Mouse (Mus musculus): ENCODE measurements at regions not wholly inside any gene's neighbourhood (a gene's known extent, or its start where the extent isn't known, plus 50 kb on each side); places are given as distances from the start of the nearest gene placed in this dataset.

- DNase-seq (ENCODE audit: low spot score) (no peak), ATAC-seq (replicated peaks; ENCODE audit: low FRiP score, low read depth) (no peak)
- no peak for TF ChIP-seq CTCF (IDR thresholded peaks at IDR 0.05; ENCODE audit: low read depth)
- no peak overlapping the region for H3K4me3 ChIP-seq (replicated peaks; ENCODE audit: low read depth, low read length)
- no peak overlapping the region for H3K27ac ChIP-seq
- H3K9ac ChIP-seq (ENCODE audit: low read depth, low read length), result no peak overlapping the region
- no peaks in the 10 kb centered on the region for H3K4me1 ChIP-seq (replicated peaks; ENCODE audit: insufficient read depth, low read length)
- 62% methylated on average over 2 of the region's 2 CpGs for WGBS
- H3K4me2 ChIP-seq (ENCODE audit: low read length), result no peak overlapping the region
- H3K36me3 ChIP-seq (ENCODE audit: insufficient read depth, low read length), result no peaks in the 10 kb centered on the region
- no peaks in the 10 kb centered on the region for H3K27me3 ChIP-seq (ENCODE audit: insufficient read depth, low read length)
- no peaks in the 10 kb centered on the region for H3K9me3 ChIP-seq (replicated peaks; ENCODE audit: low read length)
Observed at GRCm38 (mm10) chr8:115428022-115428421, 279.6 kb downstream of the Maf start.

- ATAC-seq (replicated peaks; ENCODE audit: low FRiP score, low read depth), result no peak
- H3K9me3 ChIP-seq (replicated peaks; ENCODE audit: low read length), result no peaks in the 10 kb centered on the region
- H3K4me1 ChIP-seq (replicated peaks; ENCODE audit: insufficient read depth, low read length), result no peaks in the 10 kb centered on the region
- no peaks in the 10 kb centered on the region for H3K27me3 ChIP-seq (ENCODE audit: insufficient read depth, low read length)
- H3K27ac ChIP-seq, result no peak overlapping the region
- H3K4me2 ChIP-seq (ENCODE audit: low read length), result no peak overlapping the region
- no peak overlapping the region for H3K4me3 ChIP-seq (replicated peaks; ENCODE audit: low read depth, low read length)
- 49% methylated on average over 3 of the region's 3 CpGs for WGBS
- no peaks in the 10 kb centered on the region for H3K36me3 ChIP-seq (ENCODE audit: insufficient read depth, low read length)
- TF ChIP-seq CTCF (IDR thresholded peaks at IDR 0.05; ENCODE audit: low read depth), result no peak
- H3K9ac ChIP-seq (ENCODE audit: low read depth, low read length), result no peak overlapping the region
- DNase-seq (ENCODE audit: low spot score), result no peak
Observed at GRCm38 (mm10) chr8:115427490-115427889, 280.1 kb downstream of the Maf start.

GRCm38 (mm10) chr8:115426543-115426942, 281.1 kb downstream of the Maf start:
- TF ChIP-seq CTCF (IDR thresholded peaks at IDR 0.05; ENCODE audit: low read depth), result no peak
- no peak overlapping the region for H3K9ac ChIP-seq (ENCODE audit: low read depth, low read length)

GRCm38 (mm10) chr8:115425360-115425759, 282.2 kb downstream of the Maf start:
- no peaks in the 10 kb centered on the region for H3K27me3 ChIP-seq (ENCODE audit: insufficient read depth, low read length)
- no peak overlapping the region for H3K27ac ChIP-seq
- no peak overlapping the region for H3K9ac ChIP-seq (ENCODE audit: low read depth, low read length)
- 72% methylated on average over 2 of the region's 2 CpGs for WGBS
- no peaks in the 10 kb centered on the region for H3K9me3 ChIP-seq (replicated peaks; ENCODE audit: low read length)
- DNase-seq (ENCODE audit: low spot score), result no peak
- H3K36me3 ChIP-seq (ENCODE audit: insufficient read depth, low read length), result no peaks in the 10 kb centered on the region
- H3K4me3 ChIP-seq (replicated peaks; ENCODE audit: low read depth, low read length), result no peak overlapping the region
- no peaks in the 10 kb centered on the region for H3K4me1 ChIP-seq (replicated peaks; ENCODE audit: insufficient read depth, low read length)
- no peak overlapping the region for H3K4me2 ChIP-seq (ENCODE audit: low read length)
- no peak for ATAC-seq (replicated peaks; ENCODE audit: low FRiP score, low read depth)
- TF ChIP-seq CTCF (IDR thresholded peaks at IDR 0.05; ENCODE audit: low read depth), result peak; percentile 25; the same call in 1 of the 2 replicates

More at GRCm38 (mm10) chr8:115426543-115426942, 281.1 kb downstream of the Maf start:
- Histone ChIP-seq H3K27ac (no peak overlapping the region), H3K4me1 (replicated peaks; ENCODE audit: insufficient read depth, low read length) (no peaks in the 10 kb centered on the region), H3K27me3 (ENCODE audit: insufficient read depth, low read length) (no peaks in the 10 kb centered on the region), H3K4me2 (ENCODE audit: low read length) (no peak overlapping the region), H3K9me3 (replicated peaks; ENCODE audit: low read length) (no peaks in the 10 kb centered on the region), H3K36me3 (ENCODE audit: insufficient read depth, low read length) (no peaks in the 10 kb centered on the region), H3K4me3 (replicated peaks; ENCODE audit: low read depth, low read length) (no peak overlapping the region)
- 81% methylated on average over 3 of the region's 3 CpGs for WGBS
- ATAC-seq (replicated peaks; ENCODE audit: low FRiP score, low read depth) (no peak), DNase-seq (ENCODE audit: low spot score) (no peak)

GRCm38 (mm10) chr8:115423682-115424081, 283.9 kb downstream of the Maf start:
- no peak overlapping the region for H3K4me3 ChIP-seq (replicated peaks; ENCODE audit: low read depth, low read length)
- DNase-seq (ENCODE audit: low spot score) (no peak), ATAC-seq (replicated peaks; ENCODE audit: low FRiP score, low read depth) (no peak)
- H3K36me3 ChIP-seq (ENCODE audit: insufficient read depth, low read length), result no peaks in the 10 kb centered on the region
- H3K4me2 ChIP-seq (ENCODE audit: low read length), result no peak overlapping the region
- WGBS, result 87% methylated on average over 2 of the region's 2 CpGs
- no peaks in the 10 kb centered on the region for H3K27me3 ChIP-seq (ENCODE audit: insufficient read depth, low read length)
- H3K27ac ChIP-seq, result no peak overlapping the region
- no peak overlapping the region for H3K9ac ChIP-seq (ENCODE audit: low read depth, low read length)
- H3K9me3 ChIP-seq (replicated peaks; ENCODE audit: low read length), result no peaks in the 10 kb centered on the region
- no peaks in the 10 kb centered on the region for H3K4me1 ChIP-seq (replicated peaks; ENCODE audit: insufficient read depth, low read length)
- no peak for TF ChIP-seq CTCF (IDR thresholded peaks at IDR 0.05; ENCODE audit: low read depth)

GRCm38 (mm10) chr8:115423056-115423455, 284.5 kb downstream of the Maf start:
- Histone ChIP-seq H3K9ac (ENCODE audit: low read depth, low read length) (no peak overlapping the region), H3K4me1 (replicated peaks; ENCODE audit: insufficient read depth, low read length) (no peaks in the 10 kb centered on the region), H3K4me2 (ENCODE audit: low read length) (no peak overlapping the region), H3K27ac (no peak overlapping the region), H3K36me3 (ENCODE audit: insufficient read depth, low read length) (no peaks in the 10 kb centered on the region), H3K9me3 (replicated peaks; ENCODE audit: low read length) (no peaks in the 10 kb centered on the region), H3K27me3 (ENCODE audit: insufficient read depth, low read length) (no peaks in the 10 kb centered on the region), H3K4me3 (replicated peaks; ENCODE audit: low read depth, low read length) (no peak overlapping the region)
- ATAC-seq (replicated peaks; ENCODE audit: low FRiP score, low read depth), result no peak
- DNase-seq (ENCODE audit: low spot score), result no peak
- 89% methylated on average over 5 of the region's 5 CpGs for WGBS
- TF ChIP-seq CTCF (IDR thresholded peaks at IDR 0.05; ENCODE audit: low read depth), result no peak

- H3K27ac ChIP-seq, result no peak overlapping the region
- no peaks in the 10 kb centered on the region for H3K4me1 ChIP-seq (replicated peaks; ENCODE audit: insufficient read depth, low read length)
- H3K9me3 ChIP-seq (replicated peaks; ENCODE audit: low read length), result no peaks in the 10 kb centered on the region
- no peak overlapping the region for H3K9ac ChIP-seq (ENCODE audit: low read depth, low read length)
- no peak for DNase-seq (ENCODE audit: low spot score)
- 81% methylated on average over 3 of the region's 3 CpGs for WGBS
- no peaks in the 10 kb centered on the region for H3K36me3 ChIP-seq (ENCODE audit: insufficient read depth, low read length)
- no peak for ATAC-seq (replicated peaks; ENCODE audit: low FRiP score, low read depth)
- no peak overlapping the region for H3K4me2 ChIP-seq (ENCODE audit: low read length)
- H3K4me3 ChIP-seq (replicated peaks; ENCODE audit: low read depth, low read length), result no peak overlapping the region
- no peaks in the 10 kb centered on the region for H3K27me3 ChIP-seq (ENCODE audit: insufficient read depth, low read length)
- TF ChIP-seq CTCF (IDR thresholded peaks at IDR 0.05; ENCODE audit: low read depth), result no peak
Observed at GRCm38 (mm10) chr8:115420536-115420935, 287.1 kb downstream of the Maf start.
